Mouse (Mus musculus) liver, embryonic 15.5 days (tissue): ENCODE measurements around the gene Jph3. TPM values are rescaled to one million over a fixed set of nuclear protein-coding genes. Genes with fewer than 3 reads are reported as not detected.

ENCODE experiments used
- ATAC-seq: fragments of 200-750 bp; cut with Nextera tagmentation; 2 replicates; pipeline ENCODE4 v1.8.0; 2017; ENCODE audit warnings: moderate number of reproducible peaks, mild to moderate bottlenecking, moderate library complexity; ENCODE audit not compliant: insufficient read depth
- H3K27ac ChIP-seq: fragments of 300-500 bp; sonication (generic); replicated peaks from 2 replicates; pipeline ENCODE4 v1.5.1; 2015; ENCODE audit warnings: mild to moderate bottlenecking, inconsistent platforms
- H3K27me3 ChIP-seq: fragments of 300-500 bp; sonication (generic); 2 replicates; pipeline ENCODE4 v1.6.1; 2015; ENCODE audit warnings: mild to moderate bottlenecking, inconsistent platforms
- H3K36me3 ChIP-seq: fragments of 300-500 bp; sonication (generic); replicated peaks from 2 replicates; pipeline ENCODE4 v1.6.1; 2015; ENCODE audit warnings: moderate library complexity, mild to moderate bottlenecking, inconsistent platforms
- H3K4me1 ChIP-seq: fragments of 300-500 bp; sonication (generic); replicated peaks from 2 replicates; pipeline ENCODE4 v1.6.1; 2015; ENCODE audit warnings: inconsistent platforms
- H3K4me2 ChIP-seq: fragments of 300-500 bp; sonication (generic); 2 replicates; pipeline ENCODE4 v1.6.1; 2015; ENCODE audit warnings: moderate library complexity, mild to moderate bottlenecking, inconsistent platforms
- H3K4me3 ChIP-seq: fragments of 300-500 bp; sonication (generic); replicated peaks from 2 replicates; pipeline ENCODE4 v1.5.1; 2015; ENCODE audit warnings: mild to moderate bottlenecking, inconsistent platforms
- H3K9ac ChIP-seq: fragments of 300-500 bp; sonication (generic); 2 replicates; pipeline ENCODE4 v1.6.1; 2015; ENCODE audit warnings: moderate library complexity, mild to moderate bottlenecking, inconsistent platforms
- H3K9me3 ChIP-seq: fragments of 300-500 bp; sonication (generic); replicated peaks from 2 replicates; pipeline ENCODE4 v1.6.1; 2016; ENCODE audit warnings: inconsistent platforms
- WGBS: fragments of 180-500 bp; shearing (Covaris S2); methylation state at CpG from one replicate; pipeline ENCODE4 v1.1.7; 2015; ENCODE audit warnings: mixed read lengths; ENCODE audit not compliant: insufficient replicate concordance; 5-methylcytosine and 5-hydroxymethylcytosine counted together
- polyA plus RNA-seq: library from polyadenylated mRNA; unstranded; fragments of >200 nt; fragmentation: Nextera tagmentation; extraction: Ambion mirVana; gene quantifications from 2 replicates; pipeline ENCODE4 v1.2.1, GENCODE M21; 2015

Jph3 gene
- polyA plus RNA-seq, 1 experiment from 2014 or later = 0.16 TPM

GRCm38 (mm10) chr8:121698615-121699101 is 30.8 kb upstream of the Jph3 start:
- H3K4me3 ChIP-seq = no peak overlapping the region
- H3K27me3 ChIP-seq = 0 out of 2 replicates have a peak, but pooled peaks cover 5% of the 10 kb centered on the region
- no peak overlapping the region for H3K4me2 ChIP-seq
- no peaks in the 10 kb centered on the region for H3K36me3 ChIP-seq
- no peak overlapping the region for H3K9ac ChIP-seq
- no peak overlapping the region for H3K27ac ChIP-seq
- 0 out of 2 replicates have a peak, but pooled peaks cover 3% of the 10 kb centered on the region for H3K4me1 ChIP-seq
- ATAC-seq = no peak
- no peaks in the 10 kb centered on the region for H3K9me3 ChIP-seq
- WGBS = 10% methylated on average over 9 of the region's 9 CpGs

- no peak overlapping the region for H3K4me2 ChIP-seq
Observed at GRCm38 (mm10) chr8:121699936-121700335, 29.5 kb upstream of the Jph3 start.

GRCm38 (mm10) chr8:121705174-121705573 is 24.2 kb upstream of the Jph3 start:
- 0 out of 2 replicates have a peak, but pooled peaks cover 4% of the 10 kb centered on the region for H3K27me3 ChIP-seq
- H3K36me3 ChIP-seq = no peaks in the 10 kb centered on the region
- WGBS = 42% methylated on average over 3 of the region's 3 CpGs
- H3K9ac ChIP-seq = no peak overlapping the region
- H3K4me3 ChIP-seq = no peak overlapping the region
- no peaks in the 10 kb centered on the region for H3K4me1 ChIP-seq
- no peak overlapping the region for H3K27ac ChIP-seq
- H3K4me2 ChIP-seq = no peak overlapping the region
- ATAC-seq = no peak
- no peaks in the 10 kb centered on the region for H3K9me3 ChIP-seq

More at GRCm38 (mm10) chr8:121699936-121700335, 29.5 kb upstream of the Jph3 start:
- Histone ChIP-seq H3K36me3 (no peaks in the 10 kb centered on the region), H3K9me3 (no peaks in the 10 kb centered on the region), H3K27me3 (0 out of 2 replicates have a peak, but pooled peaks cover 5% of the 10 kb centered on the region), H3K4me3 (no peak overlapping the region), H3K9ac (no peak overlapping the region), H3K27ac (no peak overlapping the region), H3K4me1 (0 out of 2 replicates have a peak, but pooled peaks cover 3% of the 10 kb centered on the region)
- ATAC-seq = no peak
- 52% methylated on average over 2 of the region's 2 CpGs for WGBS

- Histone ChIP-seq H3K4me1 (no peaks in the 10 kb centered on the region), H3K9ac (no peak overlapping the region), H3K4me3 (no peak overlapping the region), H3K4me2 (no peak overlapping the region), H3K27me3 (0 out of 2 replicates have a peak, but pooled peaks cover 4% of the 10 kb centered on the region), H3K36me3 (no peaks in the 10 kb centered on the region), H3K9me3 (no peaks in the 10 kb centered on the region), H3K27ac (no peak overlapping the region)
- 62% methylated on average over 11 of the region's 11 CpGs for WGBS
- no peak for ATAC-seq
Observed at GRCm38 (mm10) chr8:121706956-121707355, 22.5 kb upstream of the Jph3 start.

- Histone ChIP-seq H3K36me3 (no peaks in the 10 kb centered on the region), H3K9me3 (no peaks in the 10 kb centered on the region), H3K4me1 (no peaks in the 10 kb centered on the region), H3K4me3 (no peak overlapping the region), H3K9ac (no peak overlapping the region), H3K27me3 (0 out of 2 replicates have a peak, but pooled peaks cover 4% of the 10 kb centered on the region), H3K27ac (no peak overlapping the region), H3K4me2 (no peak overlapping the region)
- 46% methylated on average over 6 of the region's 6 CpGs for WGBS
- no peak for ATAC-seq
Observed at GRCm38 (mm10) chr8:121708406-121708805, 21.0 kb upstream of the Jph3 start.

- no peaks in the 10 kb centered on the region for H3K4me1 ChIP-seq
- WGBS = 38% methylated on average over 14 of the region's 14 CpGs
- no peak overlapping the region for H3K27ac ChIP-seq
- H3K4me2 ChIP-seq = no peak overlapping the region
- peaks cover 27% of the 10 kb centered on the region for H3K27me3 ChIP-seq
- no peaks in the 10 kb centered on the region for H3K9me3 ChIP-seq
- H3K9ac ChIP-seq = no peak overlapping the region
- no peak for ATAC-seq
- H3K36me3 ChIP-seq = no peaks in the 10 kb centered on the region
- H3K4me3 ChIP-seq = no peak overlapping the region
Observed at GRCm38 (mm10) chr8:121717502-121717901, 11.9 kb upstream of the Jph3 start.

- no peak overlapping the region for H3K4me2 ChIP-seq
Observed at GRCm38 (mm10) chr8:121717982-121718425, 11.4 kb upstream of the Jph3 start.

GRCm38 (mm10) chr8:121718925-121719324 is 10.5 kb upstream of the Jph3 start:
- 43% methylated on average over 6 of the region's 6 CpGs for WGBS
- Histone ChIP-seq H3K9me3 (no peaks in the 10 kb centered on the region), H3K4me1 (no peaks in the 10 kb centered on the region), H3K36me3 (no peaks in the 10 kb centered on the region), H3K27ac (no peak overlapping the region), H3K9ac (no peak overlapping the region), H3K4me3 (no peak overlapping the region), H3K4me2 (no peak overlapping the region), H3K27me3 (peaks cover 24% of the 10 kb centered on the region)
- no peak for ATAC-seq

More at GRCm38 (mm10) chr8:121717982-121718425, 11.4 kb upstream of the Jph3 start:
- no peak for ATAC-seq
- H3K9ac ChIP-seq = no peak overlapping the region
- no peak overlapping the region for H3K4me3 ChIP-seq
- 23% methylated on average over 12 of the region's 12 CpGs for WGBS
- H3K27ac ChIP-seq = no peak overlapping the region
- H3K9me3 ChIP-seq = no peaks in the 10 kb centered on the region
- H3K4me1 ChIP-seq = no peaks in the 10 kb centered on the region
- H3K27me3 ChIP-seq = peaks cover 27% of the 10 kb centered on the region
- H3K36me3 ChIP-seq = no peaks in the 10 kb centered on the region

GRCm38 (mm10) chr8:121721072-121721471 is 8.4 kb upstream of the Jph3 start:
- ATAC-seq = no peak
- Histone ChIP-seq H3K4me1 (no peaks in the 10 kb centered on the region), H3K4me2 (no peak overlapping the region), H3K36me3 (no peaks in the 10 kb centered on the region), H3K27ac (no peak overlapping the region), H3K9ac (no peak overlapping the region), H3K4me3 (no peak overlapping the region), H3K9me3 (no peaks in the 10 kb centered on the region), H3K27me3 (peaks cover 6% of the 10 kb centered on the region; the same call in 1 of the 2 replicates)
- WGBS = 49% methylated on average over 6 of the region's 6 CpGs

GRCm38 (mm10) chr8:121723846-121724245 is 5.6 kb upstream of the Jph3 start:
- H3K4me1 ChIP-seq = no peaks in the 10 kb centered on the region

GRCm38 (mm10) chr8:121727164-121727563 is 2.3 kb upstream of the Jph3 start:
- no peaks in the 10 kb centered on the region for H3K36me3 ChIP-seq
- no peak for ATAC-seq
- WGBS = 52% methylated on average over 3 of the region's 3 CpGs

More at GRCm38 (mm10) chr8:121723846-121724245, 5.6 kb upstream of the Jph3 start:
- H3K4me3 ChIP-seq = no peak overlapping the region
- no peak overlapping the region for H3K4me2 ChIP-seq
- H3K27me3 ChIP-seq = peaks cover 13% of the 10 kb centered on the region
- no peaks in the 10 kb centered on the region for H3K9me3 ChIP-seq
- H3K27ac ChIP-seq = no peak overlapping the region
- H3K36me3 ChIP-seq = no peaks in the 10 kb centered on the region
- no peak for ATAC-seq
- 72% methylated on average over 12 of the region's 12 CpGs for WGBS
- H3K9ac ChIP-seq = no peak overlapping the region

GRCm38 (mm10) chr8:121729754-121730153 is 331 bp downstream of the Jph3 start:
- no peak for ATAC-seq
- no peak overlapping the region for H3K27ac ChIP-seq
- under 1% methylated on average over 49 of the region's 54 CpGs for WGBS
- no peak overlapping the region for H3K9ac ChIP-seq
- peak overlapping the region; percentile 44 for H3K4me2 ChIP-seq
- no peak overlapping the region; the same call in 1 of the 2 replicates for H3K4me3 ChIP-seq
- peaks cover 65% of the 10 kb centered on the region for H3K27me3 ChIP-seq
- no peaks in the 10 kb centered on the region for H3K4me1 ChIP-seq
- no peaks in the 10 kb centered on the region for H3K9me3 ChIP-seq
- H3K36me3 ChIP-seq = no peaks in the 10 kb centered on the region

More at GRCm38 (mm10) chr8:121727164-121727563, 2.3 kb upstream of the Jph3 start:
- Histone ChIP-seq H3K27me3 (peaks cover 46% of the 10 kb centered on the region), H3K4me1 (no peaks in the 10 kb centered on the region), H3K9ac (no peak overlapping the region), H3K4me3 (no peak overlapping the region), H3K4me2 (no peak overlapping the region), H3K9me3 (no peaks in the 10 kb centered on the region), H3K27ac (no peak overlapping the region)
